Mouse (Mus musculus) T-helper 17 cell (primary cell): ENCODE measurements around the gene Col23a1.

Experiments
- in situ Hi-C, 2 experiments: fragments of 300-600 bp; cut with MboI, MseI; formaldehyde crosslinking; loops; 1 replicate in 1 of 2; 2 replicates in 1 of 2; pipeline ENCODE4 v1.15.1; 2025; ENCODE audit warnings: high pct_unique_total_duplicates in 2 of 2

Col23a1 gene

GRCm38 (mm10) chr11:51289564-51290041 is at the start of gene Col23a1:
TSS of gene Col23a1 (plus strand) at chr11:51289920.
- in situ Hi-C loops = loop anchor here (5.0 kb wide), 2 partner anchors 238 to 248 kb away; no protein-coding TSS in a partner anchor

- in situ Hi-C loops = no loop called here
Observed at GRCm38 (mm10) chr11:51242897-51243296, 46.8 kb upstream of the Col23a1 start.

- in situ Hi-C loops = loop anchor here in 1 of 2 experiments (25.0 kb wide), 1 partner anchor 870 kb away; the partner anchor contains the start of gene Hnrnph1
Observed at GRCm38 (mm10) chr11:51257006-51257405, 32.7 kb upstream of the Col23a1 start.

- in situ Hi-C loops = loop anchor here (5.0 to 25.0 kb wide), 3 partner anchors 819 to 1146 kb away; partner anchors contain the start of gene Hnrnph1 (in 1 of the 2)
Observed at GRCm38 (mm10) chr11:51261680-51262219, 28.0 kb upstream of the Col23a1 start, which contains the start of gene Clk4. TSS of gene Clk4 (plus strand) at chr11:51261730.

- in situ Hi-C loops = loop anchor here (5.0 to 25.0 kb wide), 3 partner anchors 820 to 1145 kb away; partner anchors contain the start of gene Hnrnph1 (in 1 of the 2)
Observed at GRCm38 (mm10) chr11:51262342-51263285, 27.1 kb upstream of the Col23a1 start, which contains the start of gene BC049762. TSS of gene BC049762 (minus strand) at chr11:51263046.

GRCm38 (mm10) chr11:51263286-51263831 is 26.4 kb upstream of the Col23a1 start:
- in situ Hi-C loops = loop anchor here (5.0 to 25.0 kb wide), 3 partner anchors 821 to 1144 kb away; partner anchors contain the start of gene Hnrnph1 (in 1 of the 2)

- in situ Hi-C loops = loop anchor here (5.0 to 25.0 kb wide), 3 partner anchors 822 to 1143 kb away; partner anchors contain the start of gene Hnrnph1 (in 1 of the 2)
Observed at GRCm38 (mm10) chr11:51264352-51264751, 25.4 kb upstream of the Col23a1 start.

GRCm38 (mm10) chr11:51265326-51265725 is 24.4 kb upstream of the Col23a1 start:
- in situ Hi-C loops = loop anchor here in 1 of 2 experiments (25.0 kb wide), 1 partner anchor 878 kb away; the partner anchor contains the start of gene Hnrnph1

GRCm38 (mm10) chr11:51274418-51274817 is 15.3 kb upstream of the Col23a1 start:
- in situ Hi-C loops = loop anchor here in 1 of 2 experiments (25.0 kb wide), 1 partner anchor 887 kb away; the partner anchor contains the start of gene Hnrnph1

- in situ Hi-C loops = loop anchor here (5.0 kb wide), 2 partner anchors 237 to 247 kb away; no protein-coding TSS in a partner anchor
Observed at GRCm38 (mm10) chr11:51290066-51290955, 591 bp downstream of the Col23a1 start.

- in situ Hi-C loops = loop anchor here (5.0 kb wide), 2 partner anchors 233 to 243 kb away; no protein-coding TSS in a partner anchor
Observed at GRCm38 (mm10) chr11:51293956-51294530, 4.3 kb downstream of the Col23a1 start.

GRCm38 (mm10) chr11:51295742-51296141 is 6.0 kb downstream of the Col23a1 start:
- in situ Hi-C loops = no loop called here

GRCm38 (mm10) chr11:51298691-51299090 is 9.0 kb downstream of the Col23a1 start:
- in situ Hi-C loops = no loop called here

- in situ Hi-C loops = no loop called here
Observed at GRCm38 (mm10) chr11:51302396-51302795, 12.7 kb downstream of the Col23a1 start.

- in situ Hi-C loops = no loop called here
Observed at GRCm38 (mm10) chr11:51303981-51304553, 14.3 kb downstream of the Col23a1 start.

- in situ Hi-C loops = no loop called here
Observed at GRCm38 (mm10) chr11:51308306-51308705, 18.6 kb downstream of the Col23a1 start.

- in situ Hi-C loops = no loop called here
Observed at GRCm38 (mm10) chr11:51311846-51312245, 22.1 kb downstream of the Col23a1 start.

GRCm38 (mm10) chr11:51315991-51316810 is 26.5 kb downstream of the Col23a1 start:
- in situ Hi-C loops = no loop called here
